Mouse (Mus musculus) cerebellum, adult 2 months (tissue): ENCODE results near the gene Nudt9. TPM values are rescaled to one million over a fixed set of nuclear protein-coding genes. Genes with fewer than 3 reads are reported as not detected.
A peak's percentile ranks its signal among the peaks of the same experiment; 100 is the strongest.

Experiments
- DNase-seq, 2 experiments: peaks; one replicate each; pipeline ENCODE4 v3.0.0; 2021
- H3K27ac ChIP-seq: fragments of 200-500 bp; 2 replicates; pipeline ENCODE4 v1.5.1; 2012; ENCODE audit warnings: low read length, control low read depth, inconsistent platforms; ENCODE audit not compliant: insufficient read depth
- H3K27me3 ChIP-seq: fragments of 200-500 bp; 2 replicates; pipeline ENCODE4 v1.6.1; 2012; ENCODE audit warnings: inconsistent platforms, mild to moderate bottlenecking, low read length, moderate library complexity; ENCODE audit not compliant: control insufficient read depth, insufficient read depth
- H3K4me1 ChIP-seq: fragments of 200-500 bp; 2 replicates; pipeline ENCODE4 v1.6.1; 2011; ENCODE audit warnings: low read length; ENCODE audit not compliant: control insufficient read depth, insufficient read depth
- H3K4me3 ChIP-seq: fragments of 200-500 bp; replicated peaks from 2 replicates; pipeline ENCODE3; 2011; ENCODE audit warnings: mild to moderate bottlenecking, low read depth, low read length, control low read depth; ENCODE audit not compliant: insufficient read depth
- CTCF ChIP-seq: fragments of 200-500 bp; IDR thresholded peaks from 2 replicates; pipeline ENCODE4 v1.5.1; 2011; ENCODE audit warnings: low read depth, mild to moderate bottlenecking, control low read depth, low read length, moderate library complexity, borderline replicate concordance; ENCODE audit not compliant: insufficient read depth
- POLR2A ChIP-seq: fragments of 200-500 bp; IDR thresholded peaks from 2 replicates; pipeline ENCODE4 v1.6.1; 2011; ENCODE audit warnings: low read length, control low read depth, borderline replicate concordance; ENCODE audit not compliant: insufficient read depth
- WGBS: fragments of 180-500 bp; shearing (Covaris S2); methylation state at CpG from one replicate; pipeline ENCODE4 v1.1.7; 2018; 5-methylcytosine and 5-hydroxymethylcytosine counted together
- polyA plus RNA-seq: library from polyadenylated mRNA; depleted of rRNA; stranded (reverse); fragments of >200 nt; gene quantifications from 2 replicates; pipeline ENCODE4 v1.2.3, GENCODE M21; 2012; rRNA removed

Gene Nudt9
- polyA plus RNA-seq: 73.8 and 78.5 TPM in 2 replicates

DNA sequence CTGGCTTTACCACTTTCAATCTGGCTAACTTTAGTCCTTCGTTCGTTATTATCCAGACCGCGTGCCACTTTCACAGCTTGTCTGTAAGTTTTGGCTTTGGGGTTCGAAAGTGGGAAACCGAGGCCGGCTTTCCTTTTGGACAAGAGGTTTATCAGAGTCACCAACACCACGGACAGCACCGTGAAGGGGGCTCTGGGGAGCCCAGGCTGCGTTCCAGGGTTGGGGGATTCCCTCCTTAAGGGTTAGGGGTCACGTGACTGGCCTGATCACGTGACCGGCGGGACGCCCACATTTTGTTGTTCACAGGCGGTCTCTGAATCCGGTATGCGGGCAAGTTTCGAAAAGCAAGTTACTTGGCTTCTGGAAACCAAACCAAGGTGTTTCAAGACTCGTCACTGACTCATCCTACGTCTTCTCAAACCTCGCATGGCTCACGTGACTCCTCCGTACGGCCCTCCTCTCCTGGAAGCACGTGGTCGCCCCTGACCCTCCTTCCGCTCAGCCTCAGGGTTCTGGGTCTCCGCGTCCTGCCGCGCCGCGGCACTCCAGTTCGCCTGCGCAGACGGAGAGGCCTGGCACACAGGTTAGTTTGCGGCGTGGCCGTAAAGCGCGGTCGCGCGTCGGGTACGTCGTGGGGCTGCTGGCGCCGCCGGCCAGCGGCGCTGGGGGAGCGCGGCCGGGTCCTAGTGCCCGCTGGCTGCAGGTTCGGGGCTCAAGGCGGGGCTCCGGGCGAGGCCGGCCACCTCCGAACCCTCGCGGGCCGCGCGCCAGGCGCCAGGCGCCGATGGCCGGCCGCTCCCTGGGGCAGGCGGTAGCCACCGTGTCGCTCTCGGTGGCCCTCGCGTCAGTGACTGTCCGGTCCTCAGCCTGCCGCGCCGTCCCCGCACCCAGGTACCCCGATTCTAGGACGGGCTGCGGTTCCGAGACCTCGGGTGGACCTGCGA, at the start of gene Nudt9:
TSS of gene Nudt9 (plus strand) at position 51 of the 944 bp plus-strand sequence.
- TF ChIP-seq CTCF (no peak), POLR2A (peak; percentile 65)
- H3K4me1 ChIP-seq: 0 out of 2 replicates have a peak, but pooled peaks cover 2% of the 10 kb centered on the region
- peak within 1 kb of the TSS; percentile 80 for H3K27ac ChIP-seq

DNA sequence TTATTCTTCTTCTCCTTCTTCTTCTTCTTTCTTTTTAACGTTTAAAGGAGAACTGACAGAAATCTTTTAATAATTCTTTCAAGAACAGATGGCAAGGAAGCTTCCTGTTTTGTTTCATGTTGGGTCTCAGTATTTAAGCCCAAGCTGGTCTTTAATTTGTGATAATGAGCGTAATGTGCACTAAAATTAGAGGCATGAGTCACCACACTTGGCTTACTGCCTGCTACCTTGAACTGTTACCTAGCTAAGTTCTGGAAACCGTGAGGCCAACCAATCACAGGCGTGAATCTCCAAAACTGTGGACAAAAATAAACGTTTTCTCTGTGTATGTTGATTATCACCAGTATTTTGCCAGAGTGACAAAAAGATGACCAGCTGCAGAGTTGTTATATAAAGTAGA, 47.4 kb upstream of the Nudt9 start:
- Histone ChIP-seq H3K27ac (no peak overlapping the region), H3K4me1 (no peaks in the 10 kb centered on the region; the same call in 1 of the 2 replicates), H3K4me3 (no peak overlapping the region), H3K27me3 (no peaks in the 10 kb centered on the region)
- TF ChIP-seq POLR2A (no peak), CTCF (no peak)
- DNase-seq: peak; percentile 66 to 86
- 11% methylated on average over 5 of the region's 5 CpGs for WGBS

More for the DNA sequence above, at the start of gene Nudt9:
- peak within 1 kb of the TSS; percentile 85 for H3K4me3 ChIP-seq
- peak; percentile 97 to 98 for DNase-seq
- 4% methylated on average over 90 of the region's 90 CpGs for WGBS
- no peaks in the 10 kb centered on the region for H3K27me3 ChIP-seq

DNA sequence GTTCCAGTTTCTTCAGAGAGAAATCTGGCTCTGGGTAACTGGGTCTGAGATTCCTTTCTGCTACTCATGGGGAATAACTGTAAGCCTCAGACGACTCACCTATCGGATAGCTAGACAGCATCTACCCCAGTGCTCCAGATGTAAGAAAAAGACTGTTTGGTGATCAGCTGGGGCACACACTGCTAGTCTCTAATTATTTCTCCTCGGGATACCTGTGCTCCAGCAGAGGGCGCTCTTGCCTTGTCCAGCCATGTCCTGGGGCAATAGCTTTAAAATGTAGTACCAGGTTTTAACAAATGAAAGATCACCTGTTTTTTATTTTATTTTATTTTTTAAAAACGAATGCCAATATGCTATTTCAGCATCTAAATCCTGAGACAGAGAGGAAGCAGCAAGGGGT, 46.4 kb upstream of the Nudt9 start:
- 3% methylated on average over 5 of the region's 5 CpGs for WGBS
- Histone ChIP-seq H3K27me3 (no peaks in the 10 kb centered on the region), H3K4me1 (no peaks in the 10 kb centered on the region; the same call in 1 of the 2 replicates), H3K4me3 (no peak overlapping the region), H3K27ac (no peak overlapping the region)
- peak; percentile 85 for TF ChIP-seq CTCF
- no peak for TF ChIP-seq POLR2A
- peak; percentile 75 to 82 for DNase-seq

DNA sequence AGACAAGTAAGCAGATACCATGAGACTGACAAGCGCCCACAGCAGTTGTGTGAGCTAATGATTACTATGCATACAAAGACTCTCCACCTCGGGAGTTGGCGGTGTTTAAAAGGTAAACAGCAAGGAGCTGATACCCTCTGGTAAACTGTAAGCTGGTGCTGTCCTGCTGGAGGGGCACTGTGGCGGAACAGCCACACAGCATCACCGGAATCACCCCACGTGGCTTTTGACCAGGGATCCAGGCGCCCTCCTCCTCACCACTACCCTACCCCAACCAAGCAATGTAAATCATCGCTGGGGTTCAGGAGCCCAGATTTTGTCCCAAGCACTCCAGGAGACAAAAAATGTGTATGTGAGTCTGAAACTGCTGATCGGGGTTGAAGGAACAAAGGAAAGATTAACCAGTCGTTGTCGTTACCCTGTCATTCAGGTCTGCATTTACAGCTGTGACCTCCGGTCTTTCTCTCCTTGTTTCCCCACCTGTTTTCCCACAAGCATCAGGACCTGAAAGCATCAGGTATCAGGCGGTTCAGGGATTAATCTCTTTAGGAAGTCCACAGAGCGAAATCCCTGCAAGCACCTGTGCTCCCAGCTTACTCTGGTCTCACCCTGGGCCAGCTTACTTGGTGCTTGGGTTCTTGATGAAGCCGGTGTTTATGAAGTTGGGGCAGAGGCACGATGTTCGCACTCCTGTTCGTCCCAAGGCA, 43.4 kb upstream of the Nudt9 start:
- WGBS: 51% methylated on average over 18 of the region's 18 CpGs
- TF ChIP-seq POLR2A (no peak), CTCF (no peak)
- Histone ChIP-seq H3K4me3 (no peak overlapping the region), H3K4me1 (no peaks in the 10 kb centered on the region; the same call in 1 of the 2 replicates), H3K27ac (no peak overlapping the region), H3K27me3 (no peaks in the 10 kb centered on the region)
- DNase-seq: no peak

DNA sequence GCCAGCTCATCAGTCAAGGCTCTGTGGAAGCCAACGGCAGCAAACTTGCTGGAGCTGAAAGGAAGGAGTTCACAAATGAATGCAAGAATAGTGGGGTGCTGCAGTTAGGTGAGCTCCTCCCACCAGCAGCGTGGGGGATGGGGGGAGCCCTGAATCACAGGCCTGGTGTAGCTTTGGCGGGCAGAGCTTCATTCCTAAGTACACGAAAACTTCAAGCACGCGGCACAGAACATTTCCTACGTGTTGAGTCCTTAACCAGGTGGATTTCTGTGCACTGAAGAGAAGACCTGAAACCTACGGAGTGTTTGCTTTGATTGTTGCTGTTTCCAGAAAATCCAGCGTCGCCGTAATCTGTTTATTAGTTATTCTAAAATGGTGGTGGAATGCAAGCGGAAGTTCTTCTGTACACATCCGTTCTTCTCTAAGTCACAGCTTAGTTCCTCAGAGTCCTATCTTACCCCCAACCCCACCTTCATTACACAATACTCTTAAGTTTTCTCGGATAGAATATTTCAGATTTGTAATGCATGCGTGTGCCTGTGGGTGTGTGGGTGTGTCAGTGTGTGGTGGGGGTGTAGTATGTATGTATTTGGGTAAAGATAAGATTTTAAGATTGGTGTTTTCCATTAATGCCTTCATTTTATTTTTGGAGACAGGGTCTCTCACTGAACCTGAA, 42.7 kb upstream of the Nudt9 start:
- H3K4me3 ChIP-seq: no peak overlapping the region
- TF ChIP-seq CTCF: no peak
- TF ChIP-seq POLR2A: no peak
- no peaks in the 10 kb centered on the region; the same call in 1 of the 2 replicates for H3K4me1 ChIP-seq
- H3K27me3 ChIP-seq: no peaks in the 10 kb centered on the region
- H3K27ac ChIP-seq: no peak overlapping the region
- whole genome bisulfite sequencing: 69% methylated on average over 15 of the region's 15 CpGs
- DNase-seq: no peak

DNA sequence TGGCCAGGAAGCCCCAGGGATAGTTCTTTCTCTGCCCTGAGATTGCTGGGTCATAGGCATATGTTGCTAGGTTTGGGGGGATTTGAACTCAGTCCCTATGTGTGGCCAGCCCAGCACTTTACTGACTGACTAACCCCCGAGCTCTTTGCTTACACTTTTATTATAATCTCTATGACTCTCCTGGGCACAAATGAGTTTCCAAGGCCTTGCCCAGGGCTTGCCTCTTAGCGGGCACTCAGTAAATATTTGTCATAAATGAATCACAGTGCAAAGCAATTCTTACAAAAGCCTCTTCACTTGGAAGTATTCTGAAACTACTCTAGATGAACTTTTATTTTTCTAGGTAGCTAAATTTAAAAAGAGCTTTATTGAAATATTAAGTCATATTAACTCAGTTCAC, 42.2 kb upstream of the Nudt9 start:
- TF ChIP-seq CTCF: no peak
- no peak for TF ChIP-seq POLR2A
- Histone ChIP-seq H3K27me3 (no peaks in the 10 kb centered on the region), H3K27ac (no peak overlapping the region), H3K4me3 (no peak overlapping the region), H3K4me1 (no peaks in the 10 kb centered on the region; the same call in 1 of the 2 replicates)
- no peak for DNase-seq
- WGBS: 92% methylated on average over 2 of the region's 2 CpGs

DNA sequence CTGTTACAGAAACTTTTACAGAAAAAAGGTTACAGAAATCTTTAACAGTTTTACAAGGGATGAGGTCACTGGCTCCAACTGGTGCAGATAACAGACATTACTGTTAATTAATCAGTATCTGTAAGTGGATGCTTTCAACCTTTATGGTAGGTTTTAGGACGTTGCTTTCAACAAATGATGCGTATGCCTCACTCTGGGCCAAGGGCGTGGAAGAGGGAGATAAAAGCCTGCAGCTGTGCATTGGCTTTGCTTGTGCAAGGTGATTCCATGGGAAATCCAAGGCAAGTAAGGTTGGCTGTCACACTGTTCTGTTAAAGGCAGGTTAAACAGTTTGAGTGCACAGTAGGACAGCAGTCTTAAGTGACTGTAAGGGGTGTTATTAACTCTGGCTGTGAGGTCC, 39.3 kb upstream of the Nudt9 start:
- H3K27ac ChIP-seq: no peak overlapping the region
- DNase-seq: no peak
- H3K4me3 ChIP-seq: no peak overlapping the region
- TF ChIP-seq CTCF (no peak), POLR2A (no peak)
- WGBS: 74% methylated on average over 3 of the region's 3 CpGs
- no peaks in the 10 kb centered on the region for H3K4me1 ChIP-seq
- H3K27me3 ChIP-seq: no peaks in the 10 kb centered on the region
